Mouse (Mus musculus): ENCODE measurements around the gene Gm7358. TPM values are rescaled to one million over a fixed set of nuclear protein-coding genes. Genes with fewer than 3 reads are reported as not detected.
A peak's percentile ranks its signal among the peaks of the same experiment; 100 is the strongest.
"Not testable (repeated sequence)": the region's sequence is repeated elsewhere in the genome, so short reads cannot be mapped to it uniquely, and the experiment has no call there.

Gene Gm7358
- not detected in 2 replicates for polyA plus RNA-seq (2015; fragmentation: Nextera tagmentation; extraction: Ambion mirVana)

GRCm38 (mm10) chr17:14059431-14059830 lies at the start of gene Gm7358:
TSS of gene Gm7358 (minus strand) at chr17:14059531.
- not testable (repeated sequence) for H3K4me3 ChIP-seq (ENCODE audit: low read depth, low read length); H3K9ac ChIP-seq (ENCODE audit: low read depth, low read length); ATAC-seq; H3K36me3 ChIP-seq (ENCODE audit: control insufficient read depth, insufficient read depth); H3K9me3 ChIP-seq (ENCODE audit: control insufficient read depth); H3K4me1 ChIP-seq (replicated peaks; ENCODE audit: control insufficient read depth, insufficient read depth, low read length); H3K4me2 ChIP-seq (replicated peaks; ENCODE audit: low read depth); H3K27me3 ChIP-seq (replicated peaks; ENCODE audit: control insufficient read depth, insufficient read depth, low read length); H3K27ac ChIP-seq (ENCODE audit: low read depth, low read length)
- no CpG with 5 or more reads among the region's 2 CpGs for WGBS

- 14% methylated on average over 3 of the region's 3 CpGs for WGBS
- not testable (repeated sequence) for H3K4me1 ChIP-seq (replicated peaks; ENCODE audit: control insufficient read depth, insufficient read depth, low read length); H3K4me3 ChIP-seq (ENCODE audit: low read depth, low read length); H3K9ac ChIP-seq (ENCODE audit: low read depth, low read length); H3K4me2 ChIP-seq (replicated peaks; ENCODE audit: low read depth); H3K27ac ChIP-seq (ENCODE audit: low read depth, low read length); H3K36me3 ChIP-seq (ENCODE audit: control insufficient read depth, insufficient read depth); H3K27me3 ChIP-seq (replicated peaks; ENCODE audit: control insufficient read depth, insufficient read depth, low read length); H3K9me3 ChIP-seq (ENCODE audit: control insufficient read depth)
- 0 out of 2 replicates have a peak, but pooled peaks have one; percentile 59 for ATAC-seq
- TF ChIP-seq CTCF (IDR thresholded peaks at IDR 0.05; ENCODE audit: low read depth), result peak; percentile 68
Measured at GRCm38 (mm10) chr17:14103018-14103417, 43.7 kb upstream of the Gm7358 start.

GRCm38 (mm10) chr17:14101446-14101980 lies 42.2 kb upstream of the Gm7358 start:
- not testable (repeated sequence) for H3K9ac ChIP-seq (ENCODE audit: low read depth, low read length); H3K4me3 ChIP-seq (ENCODE audit: low read depth, low read length); H3K4me1 ChIP-seq (replicated peaks; ENCODE audit: control insufficient read depth, insufficient read depth, low read length); H3K27ac ChIP-seq (ENCODE audit: low read depth, low read length); ATAC-seq; H3K36me3 ChIP-seq (ENCODE audit: control insufficient read depth, insufficient read depth); H3K4me2 ChIP-seq (replicated peaks; ENCODE audit: low read depth); H3K27me3 ChIP-seq (replicated peaks; ENCODE audit: control insufficient read depth, insufficient read depth, low read length); H3K9me3 ChIP-seq (ENCODE audit: control insufficient read depth)
- 7% methylated on average over 1 of the region's 1 CpGs for WGBS
- peak; percentile 58 for TF ChIP-seq CTCF (IDR thresholded peaks at IDR 0.05; ENCODE audit: low read depth)

GRCm38 (mm10) chr17:14099886-14100285 lies 40.6 kb upstream of the Gm7358 start:
- H3K27me3 ChIP-seq (replicated peaks; ENCODE audit: control insufficient read depth, insufficient read depth, low read length); H3K36me3 ChIP-seq (ENCODE audit: control insufficient read depth, insufficient read depth); H3K4me1 ChIP-seq (replicated peaks; ENCODE audit: control insufficient read depth, insufficient read depth, low read length); H3K4me3 ChIP-seq (ENCODE audit: low read depth, low read length); H3K4me2 ChIP-seq (replicated peaks; ENCODE audit: low read depth); H3K9ac ChIP-seq (ENCODE audit: low read depth, low read length); H3K27ac ChIP-seq (ENCODE audit: low read depth, low read length); ATAC-seq; H3K9me3 ChIP-seq (ENCODE audit: control insufficient read depth): not testable (repeated sequence)
- WGBS, result 70% methylated on average over 3 of the region's 3 CpGs

GRCm38 (mm10) chr17:14094165-14094564 lies 34.8 kb upstream of the Gm7358 start:
- not testable (repeated sequence) for H3K4me3 ChIP-seq (ENCODE audit: low read depth, low read length); H3K4me1 ChIP-seq (replicated peaks; ENCODE audit: control insufficient read depth, insufficient read depth, low read length); H3K27ac ChIP-seq (ENCODE audit: low read depth, low read length); H3K4me2 ChIP-seq (replicated peaks; ENCODE audit: low read depth); H3K9me3 ChIP-seq (ENCODE audit: control insufficient read depth); H3K9ac ChIP-seq (ENCODE audit: low read depth, low read length); H3K27me3 ChIP-seq (replicated peaks; ENCODE audit: control insufficient read depth, insufficient read depth, low read length); H3K36me3 ChIP-seq (ENCODE audit: control insufficient read depth, insufficient read depth); ATAC-seq
- 22% methylated on average over 1 of the region's 7 CpGs for WGBS

GRCm38 (mm10) chr17:14086629-14087028 lies 27.3 kb upstream of the Gm7358 start:
- not testable (repeated sequence) for H3K4me3 ChIP-seq (ENCODE audit: low read depth, low read length); ATAC-seq; H3K27ac ChIP-seq (ENCODE audit: low read depth, low read length); H3K9ac ChIP-seq (ENCODE audit: low read depth, low read length); H3K36me3 ChIP-seq (ENCODE audit: control insufficient read depth, insufficient read depth); H3K4me1 ChIP-seq (replicated peaks; ENCODE audit: control insufficient read depth, insufficient read depth, low read length); H3K27me3 ChIP-seq (replicated peaks; ENCODE audit: control insufficient read depth, insufficient read depth, low read length); H3K4me2 ChIP-seq (replicated peaks; ENCODE audit: low read depth); H3K9me3 ChIP-seq (ENCODE audit: control insufficient read depth)
- TF ChIP-seq CTCF (IDR thresholded peaks at IDR 0.05; ENCODE audit: low read depth), result peak; percentile 58
- 40% methylated on average over 1 of the region's 1 CpGs for WGBS

GRCm38 (mm10) chr17:14041880-14042279 lies 17.5 kb downstream of the Gm7358 start:
- H3K4me3 ChIP-seq (ENCODE audit: low read depth, low read length); H3K27me3 ChIP-seq (replicated peaks; ENCODE audit: control insufficient read depth, insufficient read depth, low read length); H3K9me3 ChIP-seq (ENCODE audit: control insufficient read depth); H3K36me3 ChIP-seq (ENCODE audit: control insufficient read depth, insufficient read depth); H3K27ac ChIP-seq (ENCODE audit: low read depth, low read length); H3K4me2 ChIP-seq (replicated peaks; ENCODE audit: low read depth); ATAC-seq; H3K9ac ChIP-seq (ENCODE audit: low read depth, low read length); H3K4me1 ChIP-seq (replicated peaks; ENCODE audit: control insufficient read depth, insufficient read depth, low read length): not testable (repeated sequence)
- WGBS, result 67% methylated on average over 1 of the region's 2 CpGs

GRCm38 (mm10) chr17:14037012-14037411 lies 22.3 kb downstream of the Gm7358 start:
- 38% methylated on average over 1 of the region's 2 CpGs for whole genome bisulfite sequencing
- H3K4me1 ChIP-seq (replicated peaks; ENCODE audit: control insufficient read depth, insufficient read depth, low read length); H3K4me3 ChIP-seq (ENCODE audit: low read depth, low read length); H3K9ac ChIP-seq (ENCODE audit: low read depth, low read length); H3K27me3 ChIP-seq (replicated peaks; ENCODE audit: control insufficient read depth, insufficient read depth, low read length); H3K27ac ChIP-seq (ENCODE audit: low read depth, low read length); H3K36me3 ChIP-seq (ENCODE audit: control insufficient read depth, insufficient read depth); H3K9me3 ChIP-seq (ENCODE audit: control insufficient read depth); H3K4me2 ChIP-seq (replicated peaks; ENCODE audit: low read depth): not testable (repeated sequence)
- ATAC-seq, result peak; percentile 37; the same call in 1 of the 2 replicates

GRCm38 (mm10) chr17:14036113-14036512 lies 23.2 kb downstream of the Gm7358 start:
- H3K4me3 ChIP-seq (ENCODE audit: low read depth, low read length); H3K4me2 ChIP-seq (replicated peaks; ENCODE audit: low read depth); H3K27ac ChIP-seq (ENCODE audit: low read depth, low read length); H3K9me3 ChIP-seq (ENCODE audit: control insufficient read depth); H3K36me3 ChIP-seq (ENCODE audit: control insufficient read depth, insufficient read depth); H3K27me3 ChIP-seq (replicated peaks; ENCODE audit: control insufficient read depth, insufficient read depth, low read length); H3K9ac ChIP-seq (ENCODE audit: low read depth, low read length); H3K4me1 ChIP-seq (replicated peaks; ENCODE audit: control insufficient read depth, insufficient read depth, low read length): not testable (repeated sequence)
- WGBS, result 75% methylated on average over 4 of the region's 4 CpGs
- ATAC-seq, result peak; percentile 84
